Mouse (Mus musculus): Measurements from ENCODE around the gene Pbx3.
A peak's percentile ranks its signal among the peaks of the same experiment; 100 is the strongest.

The Pbx3 gene

GRCm38 (mm10) chr2:34146431-34146830, 226.5 kb downstream of the Pbx3 start:
- no peak for DNase-seq (ENCODE audit: low read depth)

- no peak for DNase-seq (ENCODE audit: low read depth)
Observed at GRCm38 (mm10) chr2:34139470-34140158, 233.3 kb downstream of the Pbx3 start.

GRCm38 (mm10) chr2:34135316-34135715, 237.6 kb downstream of the Pbx3 start:
- DNase-seq (ENCODE audit: low read depth) = no peak

GRCm38 (mm10) chr2:34132751-34133150, 240.2 kb downstream of the Pbx3 start:
- peak; percentile 57 for DNase-seq (ENCODE audit: low read depth)

GRCm38 (mm10) chr2:34129674-34130267, 243.2 kb downstream of the Pbx3 start:
- DNase-seq (ENCODE audit: low read depth) = no peak

GRCm38 (mm10) chr2:34127871-34128270, 245.1 kb downstream of the Pbx3 start:
- DNase-seq (ENCODE audit: low read depth) = peak; percentile 15

- DNase-seq (ENCODE audit: low read depth) = no peak
Observed at GRCm38 (mm10) chr2:34123896-34124295, 249.0 kb downstream of the Pbx3 start.
